Mouse (Mus musculus): ENCODE data around the gene Mapk8ip2. TPM values are rescaled to one million over a fixed set of nuclear protein-coding genes. Genes with fewer than 3 reads are reported as not detected.

Gene Mapk8ip2
- polyA plus RNA-seq, 1 experiment from 2014 or later, result 0.34 TPM

- 77% methylated on average over 10 of the region's 10 CpGs for WGBS
These were observed 6.6 kb downstream of the Mapk8ip2 start for GRCm38 (mm10) chr15:89460298-89460697.

GRCm38 (mm10) chr15:89461321-89461720 lies 7.6 kb downstream of the Mapk8ip2 start:
- H3K4me3 ChIP-seq (ENCODE audit: low read length), result no peak overlapping the region
- H3K36me3 ChIP-seq (ENCODE audit: control insufficient read depth, insufficient read depth, low read length), result no peaks in the 10 kb centered on the region
- H3K27me3 ChIP-seq (ENCODE audit: control insufficient read depth, insufficient read depth, low read length), result no peaks in the 10 kb centered on the region
- no peaks in the 10 kb centered on the region for H3K9me3 ChIP-seq (ENCODE audit: control insufficient read depth, low read length)
- H3K9ac ChIP-seq (ENCODE audit: low read depth, low read length), result no peak overlapping the region
- WGBS, result 87% methylated on average over 15 of the region's 15 CpGs
- no peak overlapping the region for H3K4me2 ChIP-seq (replicated peaks; ENCODE audit: low read depth, low read length)
- H3K4me1 ChIP-seq (ENCODE audit: control insufficient read depth, insufficient read depth, low read length), result no peaks in the 10 kb centered on the region
- H3K27ac ChIP-seq (ENCODE audit: low read depth, low read length), result no peak overlapping the region
- ATAC-seq (ENCODE audit: low FRiP score, low TSS enrichment), result no peak

More at GRCm38 (mm10) chr15:89460298-89460697, 6.6 kb downstream of the Mapk8ip2 start:
- Histone ChIP-seq H3K9ac (ENCODE audit: low read depth, low read length) (no peak overlapping the region), H3K9me3 (ENCODE audit: control insufficient read depth, low read length) (no peaks in the 10 kb centered on the region), H3K27ac (ENCODE audit: low read depth, low read length) (no peak overlapping the region), H3K4me3 (ENCODE audit: low read length) (no peak overlapping the region), H3K4me1 (ENCODE audit: control insufficient read depth, insufficient read depth, low read length) (no peaks in the 10 kb centered on the region), H3K27me3 (ENCODE audit: control insufficient read depth, insufficient read depth, low read length) (no peaks in the 10 kb centered on the region), H3K36me3 (ENCODE audit: control insufficient read depth, insufficient read depth, low read length) (no peaks in the 10 kb centered on the region), H3K4me2 (replicated peaks; ENCODE audit: low read depth, low read length) (no peak overlapping the region)
- ATAC-seq (ENCODE audit: low FRiP score, low TSS enrichment), result no peak

- no peaks in the 10 kb centered on the region for H3K36me3 ChIP-seq (ENCODE audit: control insufficient read depth, insufficient read depth, low read length)
- H3K4me2 ChIP-seq (replicated peaks; ENCODE audit: low read depth, low read length), result no peak overlapping the region
- H3K4me1 ChIP-seq (ENCODE audit: control insufficient read depth, insufficient read depth, low read length), result no peaks in the 10 kb centered on the region
- no peaks in the 10 kb centered on the region for H3K9me3 ChIP-seq (ENCODE audit: control insufficient read depth, low read length)
- no peak overlapping the region for H3K27ac ChIP-seq (ENCODE audit: low read depth, low read length)
- no peak for ATAC-seq (ENCODE audit: low FRiP score, low TSS enrichment)
- 80% methylated on average over 7 of the region's 7 CpGs for WGBS
- no peak overlapping the region for H3K9ac ChIP-seq (ENCODE audit: low read depth, low read length)
- H3K4me3 ChIP-seq (ENCODE audit: low read length), result no peak overlapping the region
- no peaks in the 10 kb centered on the region for H3K27me3 ChIP-seq (ENCODE audit: control insufficient read depth, insufficient read depth, low read length)
These were observed 8.5 kb downstream of the Mapk8ip2 start for GRCm38 (mm10) chr15:89462176-89462575.

- H3K9me3 ChIP-seq (ENCODE audit: control insufficient read depth, low read length), result no peaks in the 10 kb centered on the region
- no peaks in the 10 kb centered on the region for H3K4me1 ChIP-seq (ENCODE audit: control insufficient read depth, insufficient read depth, low read length)
- no peak overlapping the region for H3K27ac ChIP-seq (ENCODE audit: low read depth, low read length)
- WGBS, result 64% methylated on average over 5 of the region's 5 CpGs
- H3K27me3 ChIP-seq (ENCODE audit: control insufficient read depth, insufficient read depth, low read length), result no peaks in the 10 kb centered on the region
- no peak overlapping the region for H3K9ac ChIP-seq (ENCODE audit: low read depth, low read length)
- no peaks in the 10 kb centered on the region for H3K36me3 ChIP-seq (ENCODE audit: control insufficient read depth, insufficient read depth, low read length)
- no peak for ATAC-seq (ENCODE audit: low FRiP score, low TSS enrichment)
- H3K4me2 ChIP-seq (replicated peaks; ENCODE audit: low read depth, low read length), result no peak overlapping the region
- no peak overlapping the region for H3K4me3 ChIP-seq (ENCODE audit: low read length)
These were observed 9.9 kb downstream of the Mapk8ip2 start for GRCm38 (mm10) chr15:89463334-89464235.

GRCm38 (mm10) chr15:89465052-89465451 lies 11.3 kb downstream of the Mapk8ip2 start:
- H3K4me2 ChIP-seq (replicated peaks; ENCODE audit: low read depth, low read length), result no peak overlapping the region
- no peak overlapping the region for H3K9ac ChIP-seq (ENCODE audit: low read depth, low read length)
- no peaks in the 10 kb centered on the region for H3K27me3 ChIP-seq (ENCODE audit: control insufficient read depth, insufficient read depth, low read length)
- ATAC-seq (ENCODE audit: low FRiP score, low TSS enrichment), result no peak
- H3K4me1 ChIP-seq (ENCODE audit: control insufficient read depth, insufficient read depth, low read length), result no peaks in the 10 kb centered on the region
- H3K27ac ChIP-seq (ENCODE audit: low read depth, low read length), result no peak overlapping the region
- H3K36me3 ChIP-seq (ENCODE audit: control insufficient read depth, insufficient read depth, low read length), result no peaks in the 10 kb centered on the region
- 6% methylated on average over 1 of the region's 1 CpGs for WGBS
- no peak overlapping the region for H3K4me3 ChIP-seq (ENCODE audit: low read length)
- no peaks in the 10 kb centered on the region for H3K9me3 ChIP-seq (ENCODE audit: control insufficient read depth, low read length)

GRCm38 (mm10) chr15:89468577-89468976 lies 14.9 kb downstream of the Mapk8ip2 start:
- Histone ChIP-seq H3K27me3 (ENCODE audit: control insufficient read depth, insufficient read depth, low read length) (no peaks in the 10 kb centered on the region), H3K27ac (ENCODE audit: low read depth, low read length) (no peak overlapping the region), H3K4me1 (ENCODE audit: control insufficient read depth, insufficient read depth, low read length) (no peaks in the 10 kb centered on the region), H3K36me3 (ENCODE audit: control insufficient read depth, insufficient read depth, low read length) (no peaks in the 10 kb centered on the region), H3K9ac (ENCODE audit: low read depth, low read length) (no peak overlapping the region), H3K9me3 (ENCODE audit: control insufficient read depth, low read length) (no peaks in the 10 kb centered on the region), H3K4me3 (ENCODE audit: low read length) (no peak overlapping the region), H3K4me2 (replicated peaks; ENCODE audit: low read depth, low read length) (no peak overlapping the region)
- no peak for ATAC-seq (ENCODE audit: low FRiP score, low TSS enrichment)
- 44% methylated on average over 2 of the region's 2 CpGs for WGBS

- no peak overlapping the region for H3K4me2 ChIP-seq (replicated peaks; ENCODE audit: low read depth, low read length)
- 93% methylated on average over 4 of the region's 4 CpGs for WGBS
- H3K4me1 ChIP-seq (ENCODE audit: control insufficient read depth, insufficient read depth, low read length), result peaks cover 5% of the 10 kb centered on the region; the same call in 1 of the 2 replicates
- H3K9me3 ChIP-seq (ENCODE audit: control insufficient read depth, low read length), result no peaks in the 10 kb centered on the region
- H3K9ac ChIP-seq (ENCODE audit: low read depth, low read length), result no peak overlapping the region
- no peak for ATAC-seq (ENCODE audit: low FRiP score, low TSS enrichment)
- no peaks in the 10 kb centered on the region for H3K36me3 ChIP-seq (ENCODE audit: control insufficient read depth, insufficient read depth, low read length)
- H3K4me3 ChIP-seq (ENCODE audit: low read length), result no peak overlapping the region
- H3K27ac ChIP-seq (ENCODE audit: low read depth, low read length), result no peak overlapping the region
- no peaks in the 10 kb centered on the region for H3K27me3 ChIP-seq (ENCODE audit: control insufficient read depth, insufficient read depth, low read length)
These were observed 17.8 kb downstream of the Mapk8ip2 start for GRCm38 (mm10) chr15:89471476-89471875.

GRCm38 (mm10) chr15:89473370-89473769 lies 19.7 kb downstream of the Mapk8ip2 start:
- no peaks in the 10 kb centered on the region for H3K9me3 ChIP-seq (ENCODE audit: control insufficient read depth, low read length)
- H3K4me3 ChIP-seq (ENCODE audit: low read length), result no peak overlapping the region
- no peak overlapping the region for H3K4me2 ChIP-seq (replicated peaks; ENCODE audit: low read depth, low read length)
- H3K36me3 ChIP-seq (ENCODE audit: control insufficient read depth, insufficient read depth, low read length), result no peaks in the 10 kb centered on the region
- H3K9ac ChIP-seq (ENCODE audit: low read depth, low read length), result no peak overlapping the region
- H3K27ac ChIP-seq (ENCODE audit: low read depth, low read length), result no peak overlapping the region
- 86% methylated on average over 9 of the region's 9 CpGs for WGBS
- H3K27me3 ChIP-seq (ENCODE audit: control insufficient read depth, insufficient read depth, low read length), result no peaks in the 10 kb centered on the region
- H3K4me1 ChIP-seq (ENCODE audit: control insufficient read depth, insufficient read depth, low read length), result peaks cover 5% of the 10 kb centered on the region; the same call in 1 of the 2 replicates
- ATAC-seq (ENCODE audit: low FRiP score, low TSS enrichment), result no peak

GRCm38 (mm10) chr15:89473921-89474320 lies 20.2 kb downstream of the Mapk8ip2 start:
- WGBS, result 96% methylated on average over 8 of the region's 8 CpGs
- no peak overlapping the region for H3K4me3 ChIP-seq (ENCODE audit: low read length)
- H3K36me3 ChIP-seq (ENCODE audit: control insufficient read depth, insufficient read depth, low read length), result no peaks in the 10 kb centered on the region
- no peak overlapping the region for H3K27ac ChIP-seq (ENCODE audit: low read depth, low read length)
- no peak overlapping the region for H3K9ac ChIP-seq (ENCODE audit: low read depth, low read length)
- peaks cover 5% of the 10 kb centered on the region; the same call in 1 of the 2 replicates for H3K4me1 ChIP-seq (ENCODE audit: control insufficient read depth, insufficient read depth, low read length)
- H3K9me3 ChIP-seq (ENCODE audit: control insufficient read depth, low read length), result no peaks in the 10 kb centered on the region
- no peak overlapping the region for H3K4me2 ChIP-seq (replicated peaks; ENCODE audit: low read depth, low read length)
- H3K27me3 ChIP-seq (ENCODE audit: control insufficient read depth, insufficient read depth, low read length), result no peaks in the 10 kb centered on the region
- no peak for ATAC-seq (ENCODE audit: low FRiP score, low TSS enrichment)
